Mouse (Mus musculus) cerebellum, adult 2 months (tissue): Measurements from ENCODE around the gene Tenm2.

ENCODE experiments used
- CTCF ChIP-seq: fragments of 200-500 bp; IDR thresholded peaks from 2 replicates; pipeline ENCODE4 v1.5.1; 2011; ENCODE audit warnings: low read depth, mild to moderate bottlenecking, control low read depth, low read length, moderate library complexity, borderline replicate concordance; ENCODE audit not compliant: insufficient read depth
- POLR2A ChIP-seq: fragments of 200-500 bp; IDR thresholded peaks from 2 replicates; pipeline ENCODE4 v1.6.1; 2011; ENCODE audit warnings: low read length, control low read depth, borderline replicate concordance; ENCODE audit not compliant: insufficient read depth

DNA sequence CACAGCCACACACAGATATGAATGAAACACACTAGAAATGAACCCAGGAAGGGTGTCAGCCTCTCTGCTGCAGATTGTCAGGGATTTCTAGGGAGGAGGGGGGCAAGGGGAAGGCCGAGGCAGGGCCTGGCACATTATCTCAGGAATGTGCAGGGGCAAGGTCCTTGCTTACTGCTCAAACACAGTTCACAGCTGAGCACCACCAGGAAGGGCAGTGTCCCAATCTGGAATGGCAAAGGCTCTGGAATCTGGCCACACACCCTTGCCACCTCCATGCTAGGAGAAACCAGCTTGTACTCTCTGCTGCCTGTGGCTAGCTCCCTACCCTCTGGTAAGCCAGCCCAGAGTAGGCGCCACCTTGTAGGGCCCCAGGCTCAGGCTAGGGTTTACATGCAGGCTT is 1272.2 kb downstream of the Tenm2 start:
- no peak for TF ChIP-seq POLR2A
- no peak for TF ChIP-seq CTCF
